ENCODE assay signal across 30 mouse cellular contexts in genomic region chr3:145248040-145248439, GRCm38 (mm10). TPM values are rescaled to one million over a fixed set of nuclear protein-coding genes. Genes with fewer than 3 reads are reported as not detected.
"Had no signal": no experiment of that assay in that cellular context is flagged by ENCODE, and none has a peak within 500 bp of the region (broad histone marks: within the 10 kb centered on the region; RNA-seq: fewer than 3 reads in every experiment).

No protein-coding gene starts in this region.

- H3K4me3 ChIP-seq: embryonic facial prominence, embryonic 12.5 days; embryonic facial prominence, embryonic 13.5 days; embryonic facial prominence, embryonic 15.5 days; erythroblast, embryonic 14.5 days; forebrain, embryonic 10.5 days; forebrain, embryonic 12.5 days; forebrain, embryonic 13.5 days; forebrain, embryonic 15.5 days; gastrocnemius, adult 2 months; heart, adult 2 months; heart, embryonic 10.5 days had no signal

- H3K27ac ChIP-seq: embryonic facial prominence, embryonic 12.5 days; embryonic facial prominence, embryonic 13.5 days; embryonic facial prominence, embryonic 15.5 days; forebrain, embryonic 10.5 days; forebrain, embryonic 12.5 days; forebrain, embryonic 13.5 days; forebrain, embryonic 15.5 days; gastrocnemius, adult 2 months; heart, adult 2 months; heart, embryonic 10.5 days had no signal

- H3K9ac ChIP-seq: embryonic facial prominence, embryonic 12.5 days; embryonic facial prominence, embryonic 13.5 days; embryonic facial prominence, embryonic 15.5 days; forebrain, embryonic 12.5 days; forebrain, embryonic 13.5 days; forebrain, embryonic 15.5 days; forebrain, postnatal 0 days had no signal

- H3K27me3 ChIP-seq: embryonic facial prominence, embryonic 12.5 days; embryonic facial prominence, embryonic 13.5 days; embryonic facial prominence, embryonic 15.5 days; forebrain, embryonic 12.5 days; forebrain, embryonic 13.5 days; forebrain, embryonic 15.5 days had no signal

- H3K4me2 ChIP-seq: embryonic facial prominence, embryonic 12.5 days; embryonic facial prominence, embryonic 13.5 days; embryonic facial prominence, embryonic 15.5 days; forebrain, embryonic 12.5 days; forebrain, embryonic 13.5 days; forebrain, embryonic 15.5 days had no signal

- H3K4me1 ChIP-seq: embryonic facial prominence, embryonic 12.5 days; embryonic facial prominence, embryonic 15.5 days; forebrain, embryonic 10.5 days; forebrain, embryonic 12.5 days; forebrain, embryonic 13.5 days; forebrain, embryonic 15.5 days; heart, embryonic 10.5 days had no signal

- H3K9me3 ChIP-seq: embryonic facial prominence, embryonic 12.5 days; embryonic facial prominence, embryonic 13.5 days; embryonic facial prominence, embryonic 15.5 days; forebrain, embryonic 10.5 days; forebrain, embryonic 12.5 days; forebrain, embryonic 13.5 days; forebrain, embryonic 15.5 days; heart, embryonic 10.5 days had no signal

- ATAC-seq: forebrain, embryonic 13.5 days; forebrain, embryonic 14.5 days; forebrain, embryonic 15.5 days; forebrain, embryonic 16.5 days; forebrain, postnatal 0 days had no signal

- DNase-seq: cerebellum, adult 8-10 months; cerebellum, adult 9-10 months; cerebellum, adult 9-11 months; cerebellum, postnatal 10 days; cerebellum, postnatal 14 days; cerebellum, postnatal 25 days; cerebellum, postnatal 36 days; embryo, embryonic 11 days; forebrain, postnatal 0 days; gastrocnemius, adult 2 months; gastrocnemius, postnatal 10 days; gastrocnemius, postnatal 14 days; gastrocnemius, postnatal 25 days; gastrocnemius, postnatal 36 days; heart, adult 11 months; heart, adult 18-20 months; heart, adult 2 months had no signal

- H3K36me3 ChIP-seq: embryonic facial prominence, embryonic 12.5 days; embryonic facial prominence, embryonic 13.5 days; embryonic facial prominence, embryonic 15.5 days; forebrain, embryonic 10.5 days; forebrain, embryonic 12.5 days; forebrain, embryonic 15.5 days; heart, embryonic 10.5 days had no signal

RNA-seq across cellular contexts. Expression of gene Col24a1, which starts 44.2 kb away (rescaled TPM):
- total RNA-seq: common myeloid progenitor, adult 5-6 weeks; granulocyte monocyte progenitor cell, adult 5-6 weeks had no signal
- polyA plus RNA-seq: erythroblast, embryonic 14.5 days had no signal
